In genomic region chr2:125318371-125319061, GRCm38 (mm10) we compare ENCODE assay signal across 13 mouse cellular contexts.
DNase-seq lines count a peak whose midpoint lies in the region; ATAC-seq lines count a peak whose summit lies in the region.
"Had no signal": no experiment of that assay in that cellular context is flagged by ENCODE, and none has a peak within 500 bp of the region (broad histone marks: within the 10 kb centered on the region; RNA-seq: fewer than 3 reads in every experiment).

No protein-coding gene starts in this region.

- H3K9me3 ChIP-seq in hindbrain, embryonic 11.5 days (ENCODE audit: control insufficient read depth, low read length): no peaks in the 10 kb centered on the region
- no peaks in the 10 kb centered on the region for H3K9me3 ChIP-seq in hindbrain, embryonic 12.5 days (replicated peaks)
- H3K9me3 ChIP-seq in midbrain, embryonic 11.5 days (ENCODE audit: control insufficient read depth, low read length): no peaks in the 10 kb centered on the region
- no peaks in the 10 kb centered on the region for H3K9me3 ChIP-seq in midbrain, embryonic 16.5 days (replicated peaks; ENCODE audit: control insufficient read depth, low read length, poor library complexity, severe bottlenecking)
- H3K9me3 ChIP-seq: stomach, embryonic 15.5 days had no signal

- no peak overlapping the region for H3K4me3 ChIP-seq in hindbrain, embryonic 11.5 days (ENCODE audit: low read depth, low read length)
- H3K4me3 ChIP-seq in hindbrain, embryonic 12.5 days: no peak overlapping the region
- H3K4me3 ChIP-seq in midbrain, embryonic 11.5 days (ENCODE audit: low read depth, low read length): no peak overlapping the region
- no peak overlapping the region for H3K4me3 ChIP-seq in midbrain, embryonic 16.5 days (ENCODE audit: low read depth, low read length)
- H3K4me3 ChIP-seq: stomach, embryonic 15.5 days had no signal

- H3K4me2 ChIP-seq in hindbrain, embryonic 11.5 days (replicated peaks; ENCODE audit: low read depth, low read length): no peak overlapping the region
- H3K4me2 ChIP-seq in hindbrain, embryonic 12.5 days (replicated peaks): no peak overlapping the region
- H3K4me2 ChIP-seq in midbrain, embryonic 11.5 days: no peak overlapping the region
- H3K4me2 ChIP-seq in midbrain, embryonic 16.5 days (ENCODE audit: low read length): no peak overlapping the region
- H3K4me2 ChIP-seq: stomach, embryonic 15.5 days had no signal

- no peak overlapping the region for H3K27ac ChIP-seq in hindbrain, embryonic 11.5 days (ENCODE audit: low read depth, low read length)
- H3K27ac ChIP-seq in hindbrain, embryonic 12.5 days: no peak overlapping the region
- no peak overlapping the region for H3K27ac ChIP-seq in midbrain, embryonic 11.5 days (ENCODE audit: low read depth, low read length)
- H3K27ac ChIP-seq in midbrain, embryonic 16.5 days (ENCODE audit: low read length): no peak overlapping the region
- H3K27ac ChIP-seq: stomach, embryonic 15.5 days had no signal

- intact Hi-C loops in left cerebral cortex, postnatal 14 days (cut with DNase I): no loop called here

- DNase-seq in hindbrain, embryonic 11.5 days (ENCODE audit: low spot score): peak; percentile 19
- peak; percentile 82 for DNase-seq in midbrain, embryonic 11.5 days (ENCODE audit: low spot score, missing footprints)
- DNase-seq in embryo, embryonic 11 days: peak; percentile 23
- DNase-seq in left cerebral cortex, postnatal 14 days (ENCODE audit: low spot score in 2 of 2): no peak
- DNase-seq: cerebellum, adult 18-20 months; liver; right cerebral cortex, postnatal 4 days; thymus, postnatal 4 days had no signal

- ATAC-seq in hindbrain, embryonic 11.5 days (ENCODE audit: low FRiP score): no peak
- ATAC-seq in hindbrain, embryonic 12.5 days (ENCODE audit: low FRiP score): no peak
- ATAC-seq in midbrain, embryonic 11.5 days (ENCODE audit: low FRiP score): no peak
- no peak for ATAC-seq in midbrain, embryonic 16.5 days
- ATAC-seq in monocyte, adult 5-6 weeks (replicated peaks; ENCODE audit: insufficient number of reproducible peaks, low FRiP score, low TSS enrichment, poor library complexity, severe bottlenecking): no peak
- ATAC-seq: activated CD4-positive, CD25-positive, alpha-beta regulatory T cell, adult 4 months had no signal

- WGBS in hindbrain, embryonic 11.5 days: 66% methylated on average over 5 of the region's 5 CpGs
- 80% methylated on average over 5 of the region's 5 CpGs for WGBS in hindbrain, embryonic 12.5 days
- WGBS in midbrain, embryonic 11.5 days: 80% methylated on average over 5 of the region's 5 CpGs
- 80% methylated on average over 5 of the region's 5 CpGs for WGBS in midbrain, embryonic 16.5 days

- H3K9ac ChIP-seq in hindbrain, embryonic 11.5 days (ENCODE audit: low read depth, low read length): no peak overlapping the region
- no peak overlapping the region for H3K9ac ChIP-seq in hindbrain, embryonic 12.5 days
- no peak overlapping the region for H3K9ac ChIP-seq in midbrain, embryonic 11.5 days (ENCODE audit: low read length)
- H3K9ac ChIP-seq in midbrain, embryonic 16.5 days (ENCODE audit: low read depth, low read length): no peak overlapping the region
- H3K9ac ChIP-seq: stomach, embryonic 15.5 days had no signal

- H3K36me3 ChIP-seq in hindbrain, embryonic 11.5 days (ENCODE audit: control insufficient read depth, insufficient read depth, low read length): no peaks in the 10 kb centered on the region
- H3K36me3 ChIP-seq in hindbrain, embryonic 12.5 days: peaks cover 14% of the 10 kb centered on the region
- no peaks in the 10 kb centered on the region; the same call in 1 of the 2 replicates for H3K36me3 ChIP-seq in midbrain, embryonic 11.5 days (ENCODE audit: control insufficient read depth, insufficient read depth, low read length)
- peaks cover 12% of the 10 kb centered on the region for H3K36me3 ChIP-seq in midbrain, embryonic 16.5 days (ENCODE audit: control insufficient read depth, insufficient read depth, low read length)

- no peaks in the 10 kb centered on the region for H3K27me3 ChIP-seq in hindbrain, embryonic 11.5 days (ENCODE audit: control insufficient read depth, insufficient read depth, low read length)
- H3K27me3 ChIP-seq in hindbrain, embryonic 12.5 days: no peaks in the 10 kb centered on the region
- H3K27me3 ChIP-seq in midbrain, embryonic 11.5 days (ENCODE audit: control insufficient read depth, insufficient read depth, low read length): no peaks in the 10 kb centered on the region
- no peaks in the 10 kb centered on the region for H3K27me3 ChIP-seq in midbrain, embryonic 16.5 days (ENCODE audit: control insufficient read depth, insufficient read depth, low read depth, low read length)
- H3K27me3 ChIP-seq: stomach, embryonic 15.5 days had no signal

- no peaks in the 10 kb centered on the region for H3K4me1 ChIP-seq in hindbrain, embryonic 11.5 days (replicated peaks; ENCODE audit: control insufficient read depth, insufficient read depth, low read length)
- H3K4me1 ChIP-seq in hindbrain, embryonic 12.5 days: peaks cover 3% of the 10 kb centered on the region; the same call in 1 of the 2 replicates
- no peaks in the 10 kb centered on the region for H3K4me1 ChIP-seq in midbrain, embryonic 11.5 days (ENCODE audit: control insufficient read depth, insufficient read depth, low read length)
- no peaks in the 10 kb centered on the region for H3K4me1 ChIP-seq in midbrain, embryonic 16.5 days (ENCODE audit: control insufficient read depth, insufficient read depth, low read length)
- H3K4me1 ChIP-seq: stomach, embryonic 15.5 days had no signal

Comparison
In these comparisons a context has a peak if more than half of its experiments do, and no peak if none do; other contexts are left out.
1. DNase-seq: peak in hindbrain, embryonic 11.5 days (single experiment), midbrain, embryonic 11.5 days (single experiment) and embryo, embryonic 11 days (single experiment); none in left cerebral cortex, postnatal 14 days (0 of 2).